In genomic region chr13:34602757-34603156, GRCm38 (mm10) we compare ENCODE assay signal across 15 mouse cellular contexts. TPM values are rescaled to one million over a fixed set of nuclear protein-coding genes. Genes with fewer than 3 reads are reported as not detected.
"Had no signal": no experiment of that assay in that cellular context is flagged by ENCODE, and none has a peak within 500 bp of the region (broad histone marks: within the 10 kb centered on the region; RNA-seq: fewer than 3 reads in every experiment).

No protein-coding gene starts in this region.

- H3K36me3 ChIP-seq: kidney, embryonic 15.5 days; liver, embryonic 13.5 days had no signal

- DNase-seq: kidney, adult 8-10 months; kidney, postnatal 10 days; kidney, postnatal 36 days; layer of hippocampus, postnatal 36 days; liver, embryonic 13.5 days; lung, adult 2 months; lung, postnatal 4 days; midbrain, embryonic 14.5 days; thymus, adult 18-20 months; thymus, postnatal 36 days had no signal

- H3K9me3 ChIP-seq: kidney, embryonic 15.5 days; liver, embryonic 13.5 days had no signal

- H3K27me3 ChIP-seq: kidney, embryonic 15.5 days; liver, embryonic 13.5 days had no signal

- H3K4me3 ChIP-seq: kidney, embryonic 15.5 days; left cerebral cortex, adult 2 months; liver, embryonic 13.5 days had no signal

- H3K27ac ChIP-seq: kidney, embryonic 15.5 days; left cerebral cortex, adult 2 months; liver, embryonic 13.5 days had no signal

- H3K4me1 ChIP-seq: kidney, embryonic 15.5 days had no signal

- H3K4me2 ChIP-seq: kidney, embryonic 15.5 days; liver, embryonic 13.5 days; midbrain, embryonic 11.5 days had no signal

- H3K9ac ChIP-seq: kidney, embryonic 15.5 days; liver, embryonic 13.5 days had no signal

RNA-seq across cellular contexts. Expression of gene Pxdc1, which starts 50.5 kb away (rescaled TPM):
- total RNA-seq: megakaryocyte progenitor cell, adult 5-6 weeks; megakaryocyte-erythroid progenitor cell, adult 5-6 weeks had no signal
